Mouse (Mus musculus): ENCODE measurements around the gene Gdi2. TPM values are rescaled to one million over a fixed set of nuclear protein-coding genes. Genes with fewer than 3 reads are reported as not detected.

Gene Gdi2
- polyA plus RNA-seq, 1 experiment from 2014 or later = 414 TPM

DNA sequence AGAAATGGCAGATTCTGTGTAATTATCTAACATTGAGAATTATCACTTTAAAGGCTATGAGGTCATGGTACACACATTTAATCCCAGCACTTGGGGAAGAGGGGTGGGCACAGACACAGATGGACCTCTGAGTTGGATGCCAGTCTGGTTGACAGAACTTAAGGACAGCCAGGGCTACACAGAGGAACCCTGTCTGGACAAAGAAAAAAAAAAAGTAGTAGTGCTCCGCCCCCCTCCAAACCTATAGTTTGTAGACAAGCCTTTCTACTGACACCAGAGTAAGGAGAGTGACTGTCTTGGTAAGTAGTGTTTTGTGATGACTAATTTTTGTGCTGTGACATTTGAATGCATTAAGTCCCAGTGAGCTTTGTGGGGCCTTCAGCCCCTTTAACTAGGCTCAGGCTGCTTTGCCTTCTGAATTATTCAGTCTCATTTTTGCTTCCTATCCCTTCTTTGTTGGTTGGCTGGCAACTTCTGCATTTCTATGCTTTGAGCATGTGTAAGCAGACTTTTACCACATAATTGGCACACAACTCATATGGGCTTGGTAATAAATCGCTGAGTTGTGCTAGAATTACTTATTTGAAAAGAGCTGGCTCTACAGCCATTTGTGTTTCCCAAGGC lies 3.4 kb downstream of the Gdi2 start:
- no peaks in the 10 kb centered on the region for H3K36me3 ChIP-seq (ENCODE audit: control insufficient read depth, insufficient read depth, low read length)
- H3K9me3 ChIP-seq (ENCODE audit: control insufficient read depth, low read length) = no peaks in the 10 kb centered on the region; the same call in 1 of the 2 replicates
- H3K4me3 ChIP-seq (ENCODE audit: low read length) = no peak overlapping the region
- H3K4me2 ChIP-seq (ENCODE audit: low read length) = peak overlapping the region; percentile 36
- no peak overlapping the region for H3K27ac ChIP-seq (ENCODE audit: low read depth, low read length)
- no peak for ATAC-seq
- no peak overlapping the region for H3K9ac ChIP-seq (ENCODE audit: low read depth, low read length)
- H3K4me1 ChIP-seq (ENCODE audit: control insufficient read depth, insufficient read depth, low read depth, low read length) = peaks cover 22% of the 10 kb centered on the region
- WGBS = 48% methylated on average over 2 of the region's 2 CpGs
- H3K27me3 ChIP-seq (replicated peaks; ENCODE audit: control insufficient read depth, insufficient read depth, low read length) = no peaks in the 10 kb centered on the region

DNA sequence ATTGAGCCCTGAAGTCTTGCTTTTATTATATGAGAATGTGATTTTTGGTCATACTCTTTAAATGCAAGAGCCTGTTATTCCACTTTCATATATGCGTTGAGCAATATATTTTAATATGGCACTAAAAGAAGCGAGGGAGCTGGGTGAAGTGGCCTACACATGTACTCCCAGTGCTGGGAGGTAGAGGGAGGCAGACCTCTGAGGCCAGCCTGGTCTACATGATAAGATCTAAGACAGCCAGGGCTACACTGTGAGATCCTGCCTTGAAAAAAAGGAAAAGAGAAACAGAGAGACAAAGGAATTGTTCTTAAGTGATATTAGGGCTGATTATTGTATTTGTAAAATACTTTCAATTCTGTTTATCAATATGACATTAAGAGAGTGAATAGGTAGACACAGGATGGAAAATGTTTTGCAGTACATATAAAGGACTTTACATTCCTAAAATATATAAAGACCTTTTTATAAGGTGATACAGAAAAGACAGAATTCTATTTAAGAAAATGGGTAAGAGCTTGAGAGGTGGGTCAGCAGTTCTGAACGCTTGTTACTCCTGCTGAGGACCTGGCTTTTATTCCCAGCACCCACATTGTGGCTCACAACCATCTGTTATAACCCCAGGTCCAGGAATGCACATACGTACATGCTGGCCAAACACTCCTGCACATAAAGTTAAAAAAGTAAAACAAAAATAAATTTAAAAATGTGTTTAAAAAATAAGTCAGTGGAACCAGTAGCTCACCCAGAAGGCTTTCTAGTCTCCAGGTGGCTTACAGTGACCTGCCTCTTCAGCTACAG lies 6.4 kb downstream of the Gdi2 start:
- no peaks in the 10 kb centered on the region for H3K27me3 ChIP-seq (replicated peaks; ENCODE audit: control insufficient read depth, insufficient read depth, low read length)
- H3K4me2 ChIP-seq (ENCODE audit: low read length) = no peak overlapping the region
- H3K36me3 ChIP-seq (ENCODE audit: control insufficient read depth, insufficient read depth, low read length) = no peaks in the 10 kb centered on the region
- no peak overlapping the region for H3K4me3 ChIP-seq (ENCODE audit: low read length)
- H3K4me1 ChIP-seq (ENCODE audit: control insufficient read depth, insufficient read depth, low read depth, low read length) = peaks cover 20% of the 10 kb centered on the region
- no peak for ATAC-seq
- WGBS = 92% methylated on average over 4 of the region's 4 CpGs
- H3K9ac ChIP-seq (ENCODE audit: low read depth, low read length) = no peak overlapping the region
- H3K9me3 ChIP-seq (ENCODE audit: control insufficient read depth, low read length) = no peaks in the 10 kb centered on the region
- no peak overlapping the region for H3K27ac ChIP-seq (ENCODE audit: low read depth, low read length)

DNA sequence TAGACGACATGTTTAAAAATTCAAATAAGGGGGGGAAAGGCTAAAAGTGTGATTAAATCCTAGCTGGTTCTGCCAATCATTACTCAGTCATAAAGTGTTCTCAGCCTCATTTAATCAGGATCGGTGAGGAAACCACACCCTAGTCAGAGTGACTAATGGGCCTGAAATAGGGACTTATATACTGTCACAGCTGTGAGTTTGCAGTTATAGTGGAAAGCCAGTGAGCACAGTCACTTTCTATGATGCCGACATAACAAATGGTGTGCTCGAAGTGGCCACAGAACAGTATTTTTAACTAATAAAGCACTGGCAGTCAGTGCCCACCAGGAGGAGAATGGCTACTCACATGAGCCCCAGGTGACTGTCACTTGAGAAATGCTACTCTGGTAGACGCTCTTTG lies 7.1 kb downstream of the Gdi2 start:
- ATAC-seq = no peak
- no peaks in the 10 kb centered on the region for H3K9me3 ChIP-seq (ENCODE audit: control insufficient read depth, low read length)
- peaks cover 14% of the 10 kb centered on the region for H3K4me1 ChIP-seq (ENCODE audit: control insufficient read depth, insufficient read depth, low read depth, low read length)

DNA sequence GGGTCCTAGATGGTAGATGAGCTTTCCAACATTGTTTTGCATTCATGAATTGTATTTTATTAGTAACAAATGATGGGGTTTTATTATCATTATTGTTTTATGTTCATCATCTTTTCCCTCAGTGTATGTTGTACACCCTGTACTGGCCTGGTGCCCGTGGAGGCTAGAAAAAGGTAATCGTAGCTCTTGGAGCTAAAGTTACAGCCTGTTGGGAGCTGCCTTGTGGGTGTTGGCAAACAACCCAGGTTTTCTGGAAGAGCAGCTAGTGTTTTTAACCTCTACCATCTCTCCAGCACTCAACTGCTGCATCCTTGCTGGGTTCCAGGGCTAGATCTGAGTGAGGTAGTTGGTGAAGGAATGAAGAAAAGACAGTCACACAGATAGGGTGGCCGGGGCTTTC lies 9.5 kb downstream of the Gdi2 start:
- H3K9ac ChIP-seq (ENCODE audit: low read depth, low read length) = no peak overlapping the region
- no peak overlapping the region for H3K4me3 ChIP-seq (ENCODE audit: low read length)
- peaks cover 4% of the 10 kb centered on the region; the same call in 1 of the 2 replicates for H3K36me3 ChIP-seq (ENCODE audit: control insufficient read depth, insufficient read depth, low read length)
- WGBS = 72% methylated on average over 3 of the region's 3 CpGs
- H3K27ac ChIP-seq (ENCODE audit: low read depth, low read length) = no peak overlapping the region
- no peak overlapping the region for H3K4me2 ChIP-seq (ENCODE audit: low read length)
- H3K4me1 ChIP-seq (ENCODE audit: control insufficient read depth, insufficient read depth, low read depth, low read length) = no peaks in the 10 kb centered on the region; the same call in 1 of the 2 replicates
- no peak for ATAC-seq
- H3K27me3 ChIP-seq (replicated peaks; ENCODE audit: control insufficient read depth, insufficient read depth, low read length) = no peaks in the 10 kb centered on the region
- no peaks in the 10 kb centered on the region for H3K9me3 ChIP-seq (ENCODE audit: control insufficient read depth, low read length)

More for the DNA sequence above, 7.1 kb downstream of the Gdi2 start:
- Histone ChIP-seq H3K4me2 (ENCODE audit: low read length) (no peak overlapping the region), H3K27me3 (replicated peaks; ENCODE audit: control insufficient read depth, insufficient read depth, low read length) (no peaks in the 10 kb centered on the region), H3K27ac (ENCODE audit: low read depth, low read length) (no peak overlapping the region), H3K9ac (ENCODE audit: low read depth, low read length) (no peak overlapping the region), H3K36me3 (ENCODE audit: control insufficient read depth, insufficient read depth, low read length) (no peaks in the 10 kb centered on the region), H3K4me3 (ENCODE audit: low read length) (no peak overlapping the region)
- WGBS = 75% methylated on average over 5 of the region's 5 CpGs

- peaks cover 4% of the 10 kb centered on the region; the same call in 1 of the 2 replicates for H3K36me3 ChIP-seq (ENCODE audit: control insufficient read depth, insufficient read depth, low read length)
- no peak overlapping the region for H3K4me3 ChIP-seq (ENCODE audit: low read length)
- no peak overlapping the region for H3K4me2 ChIP-seq (ENCODE audit: low read length)
- no peaks in the 10 kb centered on the region for H3K9me3 ChIP-seq (ENCODE audit: control insufficient read depth, low read length)
- H3K9ac ChIP-seq (ENCODE audit: low read depth, low read length) = no peak overlapping the region
- WGBS = 88% methylated on average over 6 of the region's 6 CpGs
- H3K27ac ChIP-seq (ENCODE audit: low read depth, low read length) = no peak overlapping the region
- H3K27me3 ChIP-seq (replicated peaks; ENCODE audit: control insufficient read depth, insufficient read depth, low read length) = no peaks in the 10 kb centered on the region
- no peaks in the 10 kb centered on the region; the same call in 1 of the 2 replicates for H3K4me1 ChIP-seq (ENCODE audit: control insufficient read depth, insufficient read depth, low read depth, low read length)
- ATAC-seq = 0 out of 2 replicates have a peak, but pooled peaks have one; percentile 15
Observed at GRCm38 (mm10) chr13:3547856-3548255, 10.0 kb downstream of the Gdi2 start.

- H3K9ac ChIP-seq (ENCODE audit: low read depth, low read length) = no peak overlapping the region
- H3K4me1 ChIP-seq (ENCODE audit: control insufficient read depth, insufficient read depth, low read depth, low read length) = no peaks in the 10 kb centered on the region
- H3K36me3 ChIP-seq (ENCODE audit: control insufficient read depth, insufficient read depth, low read length) = peaks cover 32% of the 10 kb centered on the region
- 97% methylated on average over 1 of the region's 1 CpGs for WGBS
- no peak overlapping the region for H3K27ac ChIP-seq (ENCODE audit: low read depth, low read length)
- no peaks in the 10 kb centered on the region for H3K9me3 ChIP-seq (ENCODE audit: control insufficient read depth, low read length)
- H3K27me3 ChIP-seq (replicated peaks; ENCODE audit: control insufficient read depth, insufficient read depth, low read length) = no peaks in the 10 kb centered on the region
- H3K4me3 ChIP-seq (ENCODE audit: low read length) = no peak overlapping the region
- no peak overlapping the region for H3K4me2 ChIP-seq (ENCODE audit: low read length)
- no peak for ATAC-seq
Observed at GRCm38 (mm10) chr13:3563130-3563529, 25.3 kb downstream of the Gdi2 start.

DNA sequence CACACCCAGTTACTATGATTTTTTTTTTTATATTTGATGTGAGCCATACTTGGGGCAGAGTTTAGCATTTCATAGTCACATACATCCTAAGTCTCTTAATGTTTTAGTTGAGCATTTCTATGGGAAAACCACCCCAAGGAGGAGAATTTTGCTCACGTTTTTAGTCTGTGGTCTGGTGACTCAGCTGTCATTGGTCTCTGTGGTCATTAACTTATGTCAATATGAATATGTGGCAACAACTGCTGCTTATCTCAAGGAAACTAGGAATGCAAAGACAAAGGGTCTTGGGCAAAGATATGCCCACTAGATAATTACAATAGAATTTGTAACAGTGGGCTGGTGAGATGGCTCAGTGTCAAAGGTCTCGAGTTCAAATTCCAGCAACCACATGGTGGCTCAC lies 26.1 kb downstream of the Gdi2 start:
- no peak overlapping the region for H3K9ac ChIP-seq (ENCODE audit: low read depth, low read length)
- no peaks in the 10 kb centered on the region for H3K9me3 ChIP-seq (ENCODE audit: control insufficient read depth, low read length)
- no peak overlapping the region for H3K4me2 ChIP-seq (ENCODE audit: low read length)
- no peaks in the 10 kb centered on the region for H3K4me1 ChIP-seq (ENCODE audit: control insufficient read depth, insufficient read depth, low read depth, low read length)
- no peak overlapping the region for H3K4me3 ChIP-seq (ENCODE audit: low read length)
- H3K27ac ChIP-seq (ENCODE audit: low read depth, low read length) = no peak overlapping the region
- WGBS = 86% methylated on average over 2 of the region's 2 CpGs
- H3K27me3 ChIP-seq (replicated peaks; ENCODE audit: control insufficient read depth, insufficient read depth, low read length) = no peaks in the 10 kb centered on the region
- H3K36me3 ChIP-seq (ENCODE audit: control insufficient read depth, insufficient read depth, low read length) = peaks cover 35% of the 10 kb centered on the region
- no peak for ATAC-seq

GRCm38 (mm10) chr13:3590789-3591188 lies 52.9 kb downstream of the Gdi2 start:
- 77% methylated on average over 3 of the region's 3 CpGs for WGBS
- no peak overlapping the region for H3K4me3 ChIP-seq (ENCODE audit: low read length)
- no peak overlapping the region for H3K9ac ChIP-seq (ENCODE audit: low read depth, low read length)
- H3K9me3 ChIP-seq (ENCODE audit: control insufficient read depth, low read length) = no peaks in the 10 kb centered on the region
- H3K36me3 ChIP-seq (ENCODE audit: control insufficient read depth, insufficient read depth, low read length) = peaks cover 21% of the 10 kb centered on the region
- H3K4me2 ChIP-seq (ENCODE audit: low read length) = no peak overlapping the region
- H3K4me1 ChIP-seq (ENCODE audit: control insufficient read depth, insufficient read depth, low read depth, low read length) = no peaks in the 10 kb centered on the region
- H3K27ac ChIP-seq (ENCODE audit: low read depth, low read length) = no peak overlapping the region
- no peak for ATAC-seq
- no peaks in the 10 kb centered on the region for H3K27me3 ChIP-seq (replicated peaks; ENCODE audit: control insufficient read depth, insufficient read depth, low read length)

GRCm38 (mm10) chr13:3594311-3594710 lies 56.4 kb downstream of the Gdi2 start:
- Histone ChIP-seq H3K4me3 (ENCODE audit: low read length) (no peak overlapping the region), H3K27me3 (replicated peaks; ENCODE audit: control insufficient read depth, insufficient read depth, low read length) (no peaks in the 10 kb centered on the region), H3K27ac (ENCODE audit: low read depth, low read length) (no peak overlapping the region), H3K9me3 (ENCODE audit: control insufficient read depth, low read length) (no peaks in the 10 kb centered on the region), H3K9ac (ENCODE audit: low read depth, low read length) (no peak overlapping the region), H3K4me1 (ENCODE audit: control insufficient read depth, insufficient read depth, low read depth, low read length) (no peaks in the 10 kb centered on the region), H3K4me2 (ENCODE audit: low read length) (no peak overlapping the region), H3K36me3 (ENCODE audit: control insufficient read depth, insufficient read depth, low read length) (peaks cover 18% of the 10 kb centered on the region)
- 92% methylated on average over 1 of the region's 1 CpGs for WGBS
- no peak for ATAC-seq

Measured in hindbrain, embryonic 16.5 days (tissue).